Mouse (Mus musculus): ENCODE measurements around the gene Cfap77.
A peak's percentile ranks its signal among the peaks of the same experiment; 100 is the strongest.

Gene Cfap77

DNA sequence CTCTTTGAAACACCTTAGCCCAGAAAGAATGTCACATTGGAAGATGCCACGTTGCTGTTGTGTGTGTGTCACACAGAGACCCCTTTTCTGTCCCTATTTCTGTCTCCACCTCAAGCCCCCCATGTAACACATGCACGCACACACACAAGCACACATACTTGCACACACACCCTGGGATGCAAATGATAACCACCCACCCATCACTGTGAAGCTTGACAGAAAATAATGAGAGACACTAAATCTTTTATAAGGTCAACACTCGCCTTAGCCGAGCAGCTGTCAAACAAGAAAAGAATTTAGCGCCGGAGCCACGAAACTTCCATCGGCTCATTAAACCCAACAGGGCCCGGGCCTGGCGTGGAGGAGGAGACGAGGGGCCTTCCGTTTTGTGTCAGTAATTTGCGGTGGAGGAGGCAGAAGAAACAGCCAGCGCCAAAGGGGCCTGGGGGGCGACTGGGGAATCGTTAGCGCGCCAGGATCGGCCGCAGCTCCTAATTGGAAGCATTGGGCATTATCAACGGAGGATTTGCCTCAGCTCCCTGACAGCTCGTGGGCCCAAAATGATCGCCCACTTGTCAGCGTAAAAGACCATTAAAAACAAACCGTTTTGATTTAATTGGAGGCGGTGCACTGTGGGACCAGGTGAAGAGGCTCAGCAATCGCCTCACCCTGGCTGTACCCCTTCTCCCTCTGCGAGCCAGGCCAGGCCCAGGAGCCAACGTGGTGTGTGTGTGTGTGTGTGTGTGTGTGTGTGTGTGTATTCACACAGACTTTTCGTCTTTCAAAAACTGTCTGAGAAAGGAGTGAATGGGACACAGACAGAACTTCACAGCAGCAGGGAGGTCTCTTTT is 111.0 kb downstream of the Cfap77 start:
- DNase-seq (ENCODE audit: low spot score in 2 of 2), result no peak

DNA sequence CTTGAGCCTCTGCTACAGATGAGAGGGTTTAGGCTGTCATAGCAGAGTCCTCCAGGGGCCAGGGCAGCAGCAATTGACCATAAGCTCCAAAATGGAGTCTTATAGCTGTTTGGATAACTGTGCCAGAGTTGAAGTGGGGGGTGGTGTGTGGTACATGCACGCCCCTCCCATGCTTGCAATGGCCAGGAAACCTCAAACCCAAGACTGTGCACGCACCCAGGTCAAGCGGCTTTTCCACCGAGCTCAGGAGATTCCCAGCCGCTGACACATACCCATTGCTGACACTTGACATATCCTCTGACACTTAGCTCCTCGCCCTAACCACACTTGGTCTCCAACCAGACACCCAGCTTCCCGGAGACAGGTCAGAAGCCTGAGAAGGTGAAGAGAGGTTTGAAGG is 115.9 kb downstream of the Cfap77 start:
- DNase-seq (ENCODE audit: low spot score in 2 of 2), result no peak

DNA sequence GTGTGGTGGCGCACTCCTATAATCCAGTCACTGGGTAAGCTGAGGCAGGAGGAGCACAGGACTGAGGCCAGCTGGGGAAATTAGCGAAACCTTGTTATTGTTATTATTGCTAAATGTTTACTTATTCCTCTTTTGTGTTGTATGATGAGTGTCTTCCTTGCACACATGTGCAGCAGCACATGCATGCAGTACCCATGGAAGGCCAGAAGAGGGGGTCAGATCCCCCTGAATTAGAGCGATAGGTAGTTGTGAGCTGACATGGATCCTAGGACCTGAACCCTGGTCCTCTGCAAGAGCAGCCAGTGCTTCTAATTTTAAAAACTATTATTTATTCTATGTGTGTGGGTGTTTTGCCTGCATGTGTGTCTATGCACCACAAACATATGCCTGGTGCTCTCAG is 124.3 kb downstream of the Cfap77 start:
- no peak for DNase-seq (ENCODE audit: low spot score in 2 of 2)

DNA sequence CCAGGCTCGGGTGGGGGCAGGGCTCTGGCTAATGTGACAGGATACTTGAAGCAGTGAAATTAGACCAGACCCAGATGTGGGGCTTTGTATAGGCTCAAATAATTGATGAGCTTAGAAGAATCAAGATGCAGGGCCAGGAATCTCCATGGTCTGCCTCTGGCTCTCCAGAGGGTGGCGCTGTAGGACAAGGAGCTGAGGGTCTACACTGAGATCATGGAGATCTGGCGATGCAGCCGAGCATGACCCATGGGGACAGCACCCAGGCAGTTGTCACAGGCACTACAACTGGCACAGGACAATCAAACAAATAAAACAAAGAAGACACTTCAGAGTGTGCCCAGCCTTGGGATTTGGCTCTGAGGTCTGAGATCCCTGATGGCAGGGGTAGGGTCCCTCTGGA is 131.0 kb downstream of the Cfap77 start:
- peak; percentile 31 to 65 for DNase-seq (ENCODE audit: low spot score in 2 of 2)

DNA sequence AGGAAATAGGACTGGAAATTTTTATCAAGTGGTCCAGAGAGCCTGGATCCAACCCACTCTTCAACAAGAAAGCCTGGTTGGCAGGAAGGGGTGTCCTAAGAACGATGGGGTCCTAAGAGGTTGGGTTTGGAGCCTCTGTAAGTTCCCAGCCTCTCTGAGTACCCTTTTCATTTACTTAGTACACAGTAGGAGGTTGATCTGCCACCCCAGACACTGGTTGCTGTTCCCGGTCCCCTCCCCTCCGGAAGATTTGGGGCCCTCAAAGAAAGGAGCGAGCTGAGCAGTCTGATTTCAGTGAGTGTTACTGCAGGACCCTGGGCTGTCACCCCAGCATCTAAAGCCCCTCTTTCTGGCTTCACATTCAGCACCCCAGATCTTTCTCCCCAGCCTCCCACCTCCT is 135.9 kb downstream of the Cfap77 start:
- DNase-seq (ENCODE audit: low spot score in 2 of 2), result no peak

DNA sequence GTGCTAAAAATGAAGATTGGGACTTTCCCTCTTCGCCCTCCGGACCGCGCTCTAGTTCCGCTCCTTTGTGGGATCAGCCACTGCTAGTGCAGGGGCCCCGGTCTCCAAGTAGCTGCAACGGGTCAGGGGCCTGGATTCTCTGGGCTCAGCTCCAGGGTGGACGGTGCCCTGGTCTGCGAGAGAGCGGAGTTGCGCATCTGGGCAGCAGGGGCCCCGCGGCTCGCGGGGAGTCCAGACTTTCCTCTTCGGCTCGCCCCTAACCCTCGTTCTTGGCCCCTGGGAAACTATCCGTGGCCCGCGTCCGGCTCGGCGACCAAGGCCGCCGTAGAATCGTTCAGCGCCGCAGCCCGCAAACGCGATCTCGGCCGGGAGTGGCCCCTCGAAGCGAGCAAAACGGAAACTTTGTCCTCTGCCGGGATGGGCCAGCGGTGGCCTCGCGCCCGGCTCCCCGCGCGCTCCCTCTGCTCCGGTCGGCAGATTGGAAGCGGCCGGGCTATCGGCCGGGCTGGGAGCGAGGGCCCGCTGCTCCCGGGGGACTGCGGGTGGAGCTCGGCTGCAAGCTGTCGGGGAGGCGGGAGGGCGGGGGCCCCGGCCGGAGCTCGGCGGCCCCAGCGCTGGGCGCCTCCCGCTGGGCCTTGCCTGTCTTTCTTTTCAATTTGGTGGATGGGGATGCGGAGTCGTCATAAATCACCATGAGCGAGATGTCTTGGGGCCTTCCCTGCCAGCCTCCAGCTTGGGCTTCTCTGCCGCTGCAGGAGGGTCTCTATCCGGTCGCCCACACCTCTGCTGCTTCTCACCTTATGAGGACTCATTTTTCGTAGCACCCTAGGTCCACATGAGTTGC is 137.1 kb downstream of the Cfap77 start:
- no peak for DNase-seq (ENCODE audit: low spot score in 2 of 2)

DNA sequence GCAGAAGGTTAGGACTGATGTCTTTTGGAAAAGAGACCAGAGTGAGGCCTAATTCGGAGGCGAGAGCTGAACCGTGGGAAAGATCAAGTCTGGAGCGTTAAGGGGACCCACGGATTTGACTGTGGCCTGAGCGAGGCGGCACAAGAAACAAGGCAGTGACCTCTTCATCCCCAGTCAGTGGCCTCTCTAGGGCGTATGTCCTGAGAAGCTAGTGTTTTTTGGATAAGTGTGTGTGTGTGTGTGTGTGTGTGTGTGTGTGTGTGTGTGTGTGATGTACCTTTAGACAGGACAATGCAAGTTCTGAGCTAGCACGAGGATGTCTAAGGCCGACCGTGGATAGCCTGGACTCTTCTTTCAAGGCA is 137.7 kb downstream of the Cfap77 start:
- no peak for DNase-seq (ENCODE audit: low spot score in 2 of 2)

DNA sequence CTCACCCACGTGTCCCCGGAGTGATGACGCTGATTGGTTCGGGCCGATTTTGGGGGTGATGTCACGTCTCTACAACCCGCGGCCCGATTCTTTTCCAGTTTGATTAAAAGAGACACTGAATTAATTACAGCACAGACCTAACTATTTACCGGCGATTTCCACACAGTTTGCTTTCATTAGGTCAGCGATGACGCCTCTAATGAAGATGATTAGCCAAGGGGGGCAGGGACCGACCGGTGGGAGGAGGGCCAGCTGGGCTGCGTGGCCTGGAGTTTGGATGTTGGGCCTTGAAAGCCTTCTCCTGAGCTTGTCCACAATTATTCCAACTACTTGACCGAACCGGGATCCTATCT is 138.4 kb downstream of the Cfap77 start, which contains the start of gene Barhl1:
Gene Barhl1 (minus strand): TSS at position 156 of the 353 bp plus-strand sequence.
- DNase-seq (ENCODE audit: low spot score in 2 of 2), result no peak

DNA sequence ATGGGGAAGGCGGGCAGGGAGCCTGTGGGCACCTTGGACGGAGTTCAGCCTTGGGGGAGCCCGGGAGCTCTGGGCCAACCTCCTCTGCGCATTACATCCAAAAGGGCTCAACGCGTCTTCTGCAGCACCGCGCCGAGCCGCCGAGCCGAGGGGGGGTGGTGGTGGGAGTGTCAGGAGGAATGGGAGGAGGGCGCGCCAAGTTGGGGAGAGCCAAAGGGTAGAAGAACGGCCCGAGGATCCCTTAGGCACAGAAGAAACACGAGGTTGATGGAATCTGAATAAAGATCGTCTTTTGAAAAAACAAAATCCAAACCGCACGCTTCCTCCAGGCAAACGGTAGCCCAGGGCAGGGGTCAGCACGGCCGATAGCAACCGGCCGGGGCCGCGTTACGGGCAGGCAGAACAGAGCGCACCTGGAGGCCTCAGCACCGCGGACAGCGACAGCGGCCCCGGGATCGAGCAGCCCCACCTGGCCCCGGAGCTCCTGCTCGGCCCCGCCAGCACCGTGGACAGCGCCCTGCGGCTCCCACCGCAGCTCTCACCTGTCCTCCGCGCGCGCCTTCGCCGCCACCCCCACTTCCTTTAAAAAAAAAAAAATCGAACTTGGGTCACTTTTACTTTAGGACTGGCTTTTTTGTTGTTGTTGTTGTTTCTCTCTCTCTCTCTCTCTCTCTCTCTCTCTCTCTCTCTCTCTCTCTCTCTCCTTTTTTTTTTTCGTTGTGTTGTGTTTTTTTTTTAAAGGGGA is 138.9 kb downstream of the Cfap77 start:
- DNase-seq (ENCODE audit: low spot score in 2 of 2), result no peak

DNA sequence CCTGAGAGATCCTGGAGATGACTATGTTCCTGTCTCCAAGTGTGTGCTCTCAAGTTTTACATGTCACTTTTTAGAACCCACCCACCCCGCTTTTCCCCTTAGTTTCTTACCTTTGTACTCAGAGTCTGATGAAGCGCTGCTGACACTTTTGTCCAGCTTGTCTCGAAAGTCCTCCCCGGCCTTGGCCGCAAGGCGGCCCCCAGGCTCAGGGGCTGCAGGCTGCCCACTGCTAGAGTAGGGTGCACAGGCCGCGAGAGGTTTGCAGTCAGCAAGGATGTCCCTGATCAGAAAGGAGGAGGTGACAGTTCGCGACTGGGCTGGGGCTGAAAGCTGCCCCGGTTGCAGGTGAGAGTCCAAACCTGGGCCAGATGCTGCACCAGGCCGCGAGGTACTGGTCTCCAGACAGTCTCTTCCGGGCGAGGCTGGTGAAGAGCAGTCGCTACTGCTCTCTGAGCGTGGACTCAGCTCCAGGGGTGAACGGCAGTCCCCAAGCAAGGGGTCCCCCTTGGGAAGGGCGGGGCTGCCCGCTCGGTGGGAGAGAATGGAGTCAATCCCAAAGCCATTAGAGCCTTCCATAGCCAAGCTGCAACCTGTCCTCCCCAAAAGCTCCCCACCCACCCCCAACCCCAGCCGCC is 139.6 kb downstream of the Cfap77 start:
- no peak for DNase-seq (ENCODE audit: low spot score in 2 of 2)

DNA sequence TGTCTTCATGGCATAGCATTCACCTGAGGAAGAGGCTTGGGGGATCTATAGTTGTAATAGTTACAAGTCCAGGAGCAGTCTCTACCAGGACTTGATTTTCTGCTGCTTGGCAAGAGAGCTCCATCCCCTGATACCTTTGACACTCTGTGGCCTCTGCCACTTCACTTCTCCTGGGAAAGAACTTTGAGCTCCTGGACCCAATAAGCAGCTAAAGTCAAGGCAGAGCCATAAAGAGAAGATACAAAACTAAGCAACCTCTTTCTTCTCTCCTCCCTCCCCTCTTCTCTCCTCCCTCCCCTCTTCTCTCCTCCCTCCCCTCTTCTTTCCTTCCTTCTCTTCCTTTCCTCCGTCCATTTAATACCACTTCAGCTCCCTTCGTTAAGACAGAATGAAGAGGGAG is 140.7 kb downstream of the Cfap77 start:
- DNase-seq (ENCODE audit: low spot score in 2 of 2), result no peak

DNA sequence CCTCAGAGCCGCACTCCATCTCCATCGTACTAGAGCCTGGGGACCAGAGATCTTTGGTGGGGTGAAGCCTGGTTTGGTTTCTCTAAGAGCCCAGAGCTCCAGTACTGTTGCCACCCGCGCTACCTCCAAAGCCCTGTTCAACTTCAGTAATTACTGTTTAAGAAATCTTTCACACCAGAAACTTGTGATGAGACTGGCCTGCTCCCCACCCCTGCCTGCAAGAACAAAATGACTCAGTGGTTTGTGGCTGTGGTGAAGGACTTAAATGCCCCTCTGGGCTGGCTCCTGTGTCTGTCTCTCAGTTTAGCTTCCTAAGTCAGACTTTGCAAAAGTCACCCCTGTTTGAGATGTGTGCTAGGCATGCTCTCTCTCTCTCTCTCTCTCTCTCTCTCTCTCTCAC is 141.9 kb downstream of the Cfap77 start:
- no peak for DNase-seq (ENCODE audit: low spot score in 2 of 2)

DNA sequence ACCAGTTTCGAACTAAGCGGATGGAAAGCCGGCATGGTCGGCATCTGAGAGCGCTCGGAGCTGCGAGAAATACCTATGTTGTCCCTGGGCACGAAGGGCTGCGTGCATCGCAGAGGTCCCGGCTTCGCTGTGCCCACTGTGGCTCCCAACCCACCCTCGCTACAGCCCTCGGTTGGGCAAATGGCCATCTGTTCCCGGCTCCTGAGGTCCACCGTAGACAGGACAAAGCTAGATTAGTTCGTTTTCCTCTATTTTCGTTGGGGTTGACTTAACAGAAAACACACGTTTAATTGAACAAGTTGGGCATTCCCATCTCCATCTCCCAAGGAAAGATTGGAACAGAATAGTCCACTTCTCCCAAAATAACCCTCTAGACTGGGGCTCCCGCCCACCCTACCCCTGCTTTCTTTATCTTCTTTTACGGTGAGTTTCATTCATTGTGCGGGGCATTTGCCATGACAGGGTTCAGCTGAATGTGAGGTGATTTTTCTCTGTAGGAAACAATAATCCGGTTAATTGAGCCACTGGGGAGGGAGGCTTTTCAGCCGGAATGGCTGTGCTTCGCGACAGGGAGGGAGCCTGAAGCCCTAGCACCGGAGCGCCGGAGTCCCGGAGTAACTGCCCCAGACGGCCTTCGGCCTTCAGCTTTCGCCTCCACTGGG is 142.7 kb downstream of the Cfap77 start:
- no peak for DNase-seq (ENCODE audit: low spot score in 2 of 2)

DNA sequence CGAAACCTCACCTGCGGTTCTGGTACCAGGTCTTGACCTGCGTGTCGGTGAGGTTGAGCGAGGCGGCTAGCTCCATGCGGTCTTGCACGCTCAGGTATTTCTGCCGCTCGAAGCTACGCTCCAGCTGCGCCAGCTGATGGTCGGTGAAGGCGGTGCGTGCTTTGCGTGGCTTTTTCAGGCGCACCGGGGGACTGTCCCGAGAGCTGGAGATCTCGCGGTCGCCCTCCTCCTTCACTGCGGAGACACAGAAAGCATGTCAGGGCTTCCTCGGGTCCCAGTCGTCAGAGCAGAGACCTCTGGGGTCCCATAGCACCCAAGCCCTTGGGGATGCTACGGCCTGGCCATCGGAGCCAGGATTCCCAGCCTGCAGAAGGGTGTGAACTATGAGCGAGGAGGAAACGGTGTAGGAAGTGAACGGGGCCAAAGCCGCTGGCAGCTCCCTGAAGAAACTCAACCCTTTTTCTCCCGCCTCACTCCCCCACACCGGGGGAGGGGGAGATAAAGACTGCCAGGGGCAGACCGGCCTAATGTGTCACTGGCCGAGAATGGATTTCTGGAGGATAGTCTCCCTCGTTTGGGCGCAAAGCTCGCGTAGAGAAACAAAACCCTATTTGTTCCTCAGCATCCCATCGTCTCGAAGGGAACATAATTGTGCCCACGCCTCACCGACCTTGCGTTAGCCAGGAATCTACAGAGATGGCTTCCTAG is 143.4 kb downstream of the Cfap77 start:
- no peak for DNase-seq (ENCODE audit: low spot score in 2 of 2)

DNA sequence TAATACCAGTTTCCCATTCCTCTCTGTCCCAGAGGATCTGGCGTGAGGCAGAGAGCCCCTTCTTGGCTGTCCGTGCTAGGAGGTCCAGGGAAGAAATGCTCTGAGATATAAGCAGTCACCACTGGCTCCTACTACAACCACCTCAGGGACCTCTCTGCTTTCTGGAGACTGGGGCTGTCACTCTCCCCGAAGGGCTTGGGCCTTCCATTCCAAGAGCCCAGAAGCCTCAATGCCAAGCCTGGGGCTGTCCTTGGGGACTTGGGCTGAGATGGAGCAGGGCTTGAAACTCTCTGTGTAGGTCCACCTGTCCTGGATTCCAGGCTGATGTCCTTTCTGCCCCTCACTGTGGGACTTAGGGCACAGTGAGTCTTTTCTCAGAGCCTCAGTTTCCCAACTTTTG is 144.0 kb downstream of the Cfap77 start:
- no peak for DNase-seq (ENCODE audit: low spot score in 2 of 2)

DNA sequence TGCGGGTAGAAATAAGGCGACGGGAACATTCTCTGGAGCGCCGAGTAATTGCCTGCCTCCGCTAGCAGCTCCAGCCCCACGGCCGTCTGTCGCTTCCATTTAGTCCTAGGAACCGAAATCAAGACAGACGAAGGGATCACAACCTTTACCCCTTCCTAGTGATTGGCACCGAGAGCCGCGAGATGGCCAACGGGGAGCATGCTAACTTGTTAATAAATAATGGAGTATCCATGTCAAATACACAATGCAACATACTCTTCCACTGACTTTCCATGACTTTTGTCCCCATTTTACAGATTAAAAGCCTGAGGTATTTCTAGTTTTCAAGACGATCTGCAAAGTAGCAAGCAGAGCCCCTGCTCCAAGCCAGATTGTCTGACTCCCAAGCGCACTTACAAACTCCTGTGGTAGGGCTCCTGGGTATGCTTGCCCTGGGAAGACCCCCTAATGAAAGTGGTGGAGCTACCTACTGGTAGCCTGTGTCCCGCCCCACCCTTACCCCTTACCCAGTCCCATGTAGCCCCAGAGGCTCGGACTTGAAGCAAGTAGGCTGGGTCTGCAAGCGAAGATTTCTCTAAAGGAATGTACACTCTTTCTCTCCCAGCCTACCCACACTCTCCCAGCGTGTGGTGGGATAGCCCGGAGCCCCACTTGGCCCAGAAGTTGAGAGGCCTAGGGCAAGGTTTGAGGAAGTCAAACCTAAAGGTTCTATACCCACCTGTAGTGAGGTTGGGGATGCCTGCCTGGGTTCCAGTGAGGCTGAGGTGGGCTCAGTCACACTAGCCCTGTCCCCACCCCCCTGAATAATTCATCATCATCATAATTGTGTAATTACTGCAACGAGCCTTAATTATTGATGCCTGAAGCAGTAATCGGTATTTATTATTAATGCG is 144.8 kb downstream of the Cfap77 start:
- no peak for DNase-seq (ENCODE audit: low spot score in 2 of 2)

DNA sequence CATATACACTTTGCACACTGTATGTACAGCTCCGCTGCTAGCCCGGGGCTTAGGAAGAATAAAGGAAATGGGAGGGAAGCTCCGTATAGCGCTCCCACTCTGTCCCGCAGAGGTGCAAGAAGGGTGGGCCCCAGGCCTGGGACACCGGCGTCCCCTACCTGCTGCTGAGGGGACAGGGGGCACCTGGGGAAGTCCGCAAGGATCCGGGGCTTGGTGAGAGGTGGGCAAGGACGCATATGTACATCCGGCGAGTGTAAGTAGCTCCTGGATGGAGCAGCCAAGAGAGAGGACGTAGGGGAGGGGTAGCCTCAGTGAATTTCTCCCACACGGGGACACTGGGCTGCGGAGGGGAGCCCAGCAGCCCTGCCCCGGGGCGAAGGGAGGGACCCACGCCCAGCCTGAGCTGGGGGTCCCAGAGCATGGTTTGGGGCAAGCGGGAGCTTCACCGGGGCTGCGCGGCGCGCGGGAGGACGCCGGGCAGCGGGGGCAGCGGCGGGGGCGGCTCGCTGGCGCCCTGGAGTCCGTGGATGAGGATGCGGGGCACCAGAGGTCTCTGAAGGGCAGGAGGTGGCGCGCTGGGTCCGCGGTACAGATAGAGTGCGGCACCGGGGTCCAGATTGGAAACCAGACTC is 145.6 kb downstream of the Cfap77 start:
- no peak for DNase-seq (ENCODE audit: low spot score in 2 of 2)

DNA sequence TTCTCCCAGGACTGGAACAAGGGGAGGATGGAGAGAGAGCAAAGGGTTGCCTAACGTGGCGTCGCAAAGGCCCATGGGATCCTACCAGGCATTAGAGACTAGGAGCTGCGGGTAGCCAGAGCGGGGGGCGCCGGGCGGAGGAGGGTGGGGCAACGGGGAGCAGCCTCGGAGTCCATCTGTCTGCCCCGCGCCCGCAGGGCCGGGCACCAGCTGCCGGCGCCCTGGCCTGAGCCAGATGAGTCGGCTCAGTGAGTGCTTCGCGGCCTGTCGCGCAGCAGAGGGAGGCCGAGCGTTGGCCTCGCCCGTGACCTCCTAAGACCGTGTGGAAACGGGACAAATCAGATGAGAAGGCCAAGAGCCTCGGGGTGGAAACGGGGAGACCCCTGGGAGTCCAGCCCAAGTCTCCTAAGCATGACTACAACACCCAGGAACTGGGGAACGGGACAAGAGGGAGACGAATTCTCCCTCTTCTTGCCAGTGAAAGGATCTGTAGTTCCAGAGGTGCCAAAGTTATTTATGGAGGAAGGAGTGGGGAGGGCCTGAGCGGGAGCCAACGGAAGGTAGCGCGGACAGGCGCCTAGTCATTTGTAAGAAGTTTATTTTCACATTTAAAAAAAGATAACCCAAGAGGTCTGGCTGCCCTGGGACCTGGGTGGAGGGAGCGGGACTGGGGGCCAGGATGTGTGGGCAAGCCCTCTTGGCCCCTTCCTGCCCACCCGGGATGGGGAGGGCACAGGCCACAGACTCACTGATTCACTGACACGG is 146.3 kb downstream of the Cfap77 start:
- DNase-seq (ENCODE audit: low spot score in 2 of 2), result no peak
